Mouse (Mus musculus): ENCODE measurements around the gene H2-M10.5.
"Not testable (repeated sequence)": the region's sequence is repeated elsewhere in the genome, so short reads cannot be mapped to it uniquely, and the experiment has no call there.

Gene H2-M10.5

GRCm38 (mm10) chr17:36772610-36773009, at the start of gene H2-M10.5:
Gene H2-M10.5 (plus strand): TSS chr17:36772910.
- not testable (repeated sequence) for DNase-seq

GRCm38 (mm10) chr17:36726046-36726445, 46.7 kb upstream of the H2-M10.5 start:
- DNase-seq, result peak; percentile 15

GRCm38 (mm10) chr17:36763816-36764215, 8.9 kb upstream of the H2-M10.5 start:
- no peak for DNase-seq

- peak; percentile 44 for DNase-seq
These were observed 8.5 kb upstream of the H2-M10.5 start for GRCm38 (mm10) chr17:36764244-36764643.

GRCm38 (mm10) chr17:36765403-36765802, 7.3 kb upstream of the H2-M10.5 start:
- not testable (repeated sequence) for DNase-seq

DNA sequence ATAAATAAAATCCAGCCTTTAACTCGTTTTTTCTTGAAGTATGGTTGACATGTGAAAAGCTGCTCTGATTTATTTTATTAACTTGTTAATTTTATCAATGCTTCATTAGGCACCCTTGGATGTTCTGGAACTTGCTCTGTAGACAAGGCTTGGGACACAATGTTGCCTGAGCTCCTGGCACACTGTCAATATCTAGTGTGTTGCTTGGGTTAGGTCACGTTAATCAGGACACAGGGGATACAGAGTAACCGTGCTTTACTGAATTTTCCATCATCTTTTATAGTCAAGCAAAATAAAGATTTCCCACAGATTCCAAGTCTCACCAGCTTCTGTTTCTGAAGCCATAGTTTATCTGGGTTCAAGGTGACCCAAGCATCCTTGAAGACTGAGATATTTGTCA, 8.8 kb downstream of the H2-M10.5 start:
- DNase-seq, result no peak

DNA sequence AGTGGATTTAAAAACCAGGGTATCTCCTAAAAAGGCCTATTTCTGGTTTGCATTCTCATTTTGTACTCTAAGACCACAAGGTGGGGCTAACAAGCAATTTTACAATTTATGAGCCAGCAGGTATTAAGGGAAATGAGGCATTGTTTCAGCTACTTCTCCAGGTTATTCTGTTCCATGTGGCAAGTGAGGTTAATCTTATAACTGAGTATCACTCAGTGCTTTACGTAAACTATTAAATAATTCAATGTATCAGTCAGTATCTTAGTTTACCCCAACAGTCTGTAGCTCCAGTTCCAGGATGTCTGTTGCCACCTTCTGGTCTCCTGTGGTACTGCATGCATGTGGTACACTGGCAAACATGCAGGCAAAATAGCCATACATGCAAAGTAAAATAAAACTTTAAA, 13.8 kb downstream of the H2-M10.5 start:
- DNase-seq, result peak; percentile 55

- no peak for DNase-seq
These were observed 15.6 kb downstream of the H2-M10.5 start for GRCm38 (mm10) chr17:36788351-36788750.

DNA sequence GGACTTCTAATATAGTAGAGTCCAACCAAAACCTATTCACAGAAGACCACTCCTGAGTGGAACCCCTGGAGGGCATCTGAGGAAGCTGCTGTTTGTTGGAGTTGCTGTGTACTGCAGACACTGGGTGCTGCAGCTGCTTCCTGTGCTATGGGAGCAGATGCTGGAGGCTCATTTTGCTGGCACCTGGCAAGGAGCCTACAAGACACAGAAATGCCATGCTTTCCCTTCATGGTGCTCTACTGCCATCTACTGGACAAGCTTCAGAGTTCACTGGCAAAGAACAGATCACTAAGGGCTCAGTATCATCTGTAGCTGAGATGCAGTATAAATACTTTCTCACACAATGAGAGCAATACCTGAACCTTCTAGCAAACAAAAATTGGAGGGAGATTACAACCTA, 16.1 kb downstream of the H2-M10.5 start:
- DNase-seq, result peak; percentile 72

- no peak for DNase-seq
These were observed 26.8 kb downstream of the H2-M10.5 start for GRCm38 (mm10) chr17:36799493-36799892.

- DNase-seq, result not testable (repeated sequence)
These were observed 27.3 kb downstream of the H2-M10.5 start for GRCm38 (mm10) chr17:36799921-36800462.

DNA sequence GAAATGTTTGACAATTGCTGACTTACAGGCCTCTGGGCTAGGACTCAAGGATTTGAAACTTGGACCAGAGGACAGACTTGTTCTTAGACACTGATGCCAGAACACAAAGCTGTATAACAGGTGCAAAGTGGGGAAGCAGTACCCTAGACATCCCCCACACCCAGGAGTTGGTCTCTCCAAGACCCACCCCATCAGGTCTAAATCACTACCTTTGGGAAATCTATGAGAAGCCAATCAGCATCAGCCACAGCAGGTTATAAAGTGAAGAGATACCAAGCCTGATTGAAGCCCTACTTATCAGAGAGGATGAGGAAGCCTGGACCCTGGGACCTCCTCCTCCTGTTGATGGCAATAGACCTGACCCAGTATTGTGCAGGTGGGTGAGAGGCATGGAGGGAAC, 39.2 kb downstream of the H2-M10.5 start, which contains the start of gene H2-M10.6:
Gene H2-M10.6 (plus strand): TSS at position 301 of the 400 bp plus-strand sequence.
- DNase-seq, result no peak

DNA sequence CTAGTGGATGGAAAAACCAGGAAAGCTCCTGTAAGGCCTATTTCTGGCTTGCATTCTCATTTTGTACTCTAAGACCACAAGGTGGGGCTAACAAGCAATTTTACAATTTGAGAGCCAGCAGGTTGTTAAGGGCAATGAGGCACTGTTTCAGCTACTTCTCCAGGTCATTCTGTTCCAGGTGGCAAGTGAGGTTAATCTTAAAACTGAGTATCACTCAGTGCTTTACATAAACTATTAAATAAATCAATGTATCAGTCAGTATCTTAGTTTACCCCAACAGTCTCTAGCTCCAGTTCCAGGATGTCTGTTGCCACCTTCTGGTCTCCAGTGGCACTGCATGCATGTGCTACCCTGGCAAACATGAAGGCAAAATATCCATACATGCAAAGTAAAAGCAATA, 51.3 kb downstream of the H2-M10.5 start:
- peak; percentile 81 for DNase-seq

- peak; percentile 20 for DNase-seq
These were observed 52.8 kb downstream of the H2-M10.5 start for GRCm38 (mm10) chr17:36825525-36825924.

Data from thymus, postnatal 4 days (tissue).